Mouse (Mus musculus) stomach, embryonic 14.5 days (tissue): ENCODE results near the gene Rtn4r. TPM values are rescaled to one million over a fixed set of nuclear protein-coding genes. Genes with fewer than 3 reads are reported as not detected.
A peak's percentile ranks its signal among the peaks of the same experiment; 100 is the strongest.

ENCODE experiments used
- ATAC-seq: fragments of 200-750 bp; cut with Nextera tagmentation; 2 replicates; pipeline ENCODE4 v1.8.0; 2017; ENCODE audit warnings: low read depth, moderate TSS enrichment; ENCODE audit not compliant: insufficient number of reproducible peaks, insufficient read depth, low FRiP score
- H3K27ac ChIP-seq: fragments of 300-500 bp; sonication (generic); 2 replicates; pipeline ENCODE4 v1.5.1; 2014; ENCODE audit warnings: mild to moderate bottlenecking, low read length, moderate library complexity, mixed read lengths
- H3K27me3 ChIP-seq: fragments of 300-500 bp; sonication (generic); 2 replicates; pipeline ENCODE4 v1.6.1; 2014; ENCODE audit warnings: low read length, control low read depth, mixed read lengths; ENCODE audit not compliant: control insufficient read depth, insufficient read depth
- H3K36me3 ChIP-seq: fragments of 300-500 bp; sonication (generic); 2 replicates; pipeline ENCODE4 v1.6.1; 2014; ENCODE audit warnings: mild to moderate bottlenecking, control low read depth, low read length, moderate library complexity, mixed read lengths; ENCODE audit not compliant: control insufficient read depth, insufficient read depth
- H3K4me1 ChIP-seq: fragments of 300-500 bp; sonication (generic); 2 replicates; pipeline ENCODE4 v1.6.1; 2014; ENCODE audit warnings: low read length, control low read depth, mixed read lengths; ENCODE audit not compliant: control insufficient read depth, insufficient read depth
- H3K4me2 ChIP-seq: fragments of 300-500 bp; sonication (generic); replicated peaks from 2 replicates; pipeline ENCODE4 v1.6.1; 2014; ENCODE audit warnings: low read depth, low read length, control low read depth
- H3K4me3 ChIP-seq: fragments of 300-500 bp; sonication (generic); 2 replicates; pipeline ENCODE4 v1.5.1; 2014; ENCODE audit warnings: low read depth, low read length, control low read depth
- H3K9ac ChIP-seq: fragments of 300-500 bp; sonication (generic); replicated peaks from 2 replicates; pipeline ENCODE4 v1.6.1; 2014; ENCODE audit warnings: low read depth, mild to moderate bottlenecking, control low read depth, low read length, moderate library complexity, mixed read lengths
- H3K9me3 ChIP-seq: fragments of 300-500 bp; sonication (generic); 2 replicates; pipeline ENCODE4 v1.6.1; 2016; ENCODE audit warnings: low read depth, low read length, control low read depth; ENCODE audit not compliant: control insufficient read depth
- WGBS: fragments of 180-500 bp; shearing (Covaris S2); extraction: QIAGEN DNeasy Blood & Tissue Kit; methylation state at CpG from one replicate; pipeline ENCODE4 v1.1.7; 2014; 5-methylcytosine and 5-hydroxymethylcytosine counted together
- polyA plus RNA-seq: library from polyadenylated mRNA; unstranded; fragments of >200 nt; fragmentation: Nextera tagmentation; extraction: Ambion mirVana; gene quantifications from 2 replicates; pipeline ENCODE4 v1.2.1, GENCODE M21; 2014

Gene Rtn4r
- 2.1 and 3.6 TPM in 2 replicates for polyA plus RNA-seq

GRCm38 (mm10) chr16:18127241-18127861 lies at the start of gene Rtn4r:
Gene Rtn4r (plus strand): TSS chr16:18127642.
- peaks cover 10% of the 10 kb centered on the region; the same call in 1 of the 2 replicates for H3K27me3 ChIP-seq
- no peaks in the 10 kb centered on the region for H3K9me3 ChIP-seq
- H3K9ac ChIP-seq = peak within 1 kb of the TSS; percentile 40; the same call in 1 of the 2 replicates
- peak; percentile 70 for ATAC-seq
- H3K4me2 ChIP-seq = peak within 1 kb of the TSS; percentile 99
- no peaks in the 10 kb centered on the region for H3K36me3 ChIP-seq
- peak within 1 kb of the TSS; percentile 60 for H3K4me3 ChIP-seq
- no peak within 1 kb of the TSS for H3K27ac ChIP-seq
- WGBS = under 1% methylated on average over 64 of the region's 96 CpGs
- peaks cover 21% of the 10 kb centered on the region; the same call in 1 of the 2 replicates for H3K4me1 ChIP-seq

- H3K9me3 ChIP-seq = no peaks in the 10 kb centered on the region
- no peak for ATAC-seq
- no peak overlapping the region for H3K4me3 ChIP-seq
- H3K27ac ChIP-seq = no peak overlapping the region
- H3K36me3 ChIP-seq = no peaks in the 10 kb centered on the region
- H3K9ac ChIP-seq = no peak overlapping the region
- no peak overlapping the region for H3K4me2 ChIP-seq
- WGBS = 90% methylated on average over 5 of the region's 5 CpGs
- no peaks in the 10 kb centered on the region for H3K27me3 ChIP-seq
- no peaks in the 10 kb centered on the region for H3K4me1 ChIP-seq
These were observed 49.0 kb upstream of the Rtn4r start for GRCm38 (mm10) chr16:18078314-18079015.

GRCm38 (mm10) chr16:18079300-18079699 lies 48.1 kb upstream of the Rtn4r start:
- WGBS = 94% methylated on average over 2 of the region's 2 CpGs
- Histone ChIP-seq H3K27me3 (no peaks in the 10 kb centered on the region), H3K27ac (no peak overlapping the region), H3K4me1 (no peaks in the 10 kb centered on the region), H3K4me3 (no peak overlapping the region), H3K9ac (no peak overlapping the region), H3K36me3 (no peaks in the 10 kb centered on the region), H3K9me3 (no peaks in the 10 kb centered on the region), H3K4me2 (no peak overlapping the region)
- no peak for ATAC-seq

- no peaks in the 10 kb centered on the region for H3K4me1 ChIP-seq
- no peak overlapping the region for H3K4me2 ChIP-seq
- no peaks in the 10 kb centered on the region for H3K27me3 ChIP-seq
- H3K9me3 ChIP-seq = no peaks in the 10 kb centered on the region
- no peak overlapping the region for H3K27ac ChIP-seq
- H3K4me3 ChIP-seq = no peak overlapping the region
- H3K9ac ChIP-seq = no peak overlapping the region
- WGBS = 80% methylated on average over 7 of the region's 7 CpGs
- no peaks in the 10 kb centered on the region for H3K36me3 ChIP-seq
- ATAC-seq = no peak
These were observed 47.3 kb upstream of the Rtn4r start for GRCm38 (mm10) chr16:18080171-18080570.

- Histone ChIP-seq H3K9me3 (no peaks in the 10 kb centered on the region), H3K27ac (no peak overlapping the region), H3K4me2 (no peak overlapping the region), H3K27me3 (no peaks in the 10 kb centered on the region), H3K9ac (no peak overlapping the region), H3K36me3 (no peaks in the 10 kb centered on the region), H3K4me1 (no peaks in the 10 kb centered on the region), H3K4me3 (no peak overlapping the region)
- no peak for ATAC-seq
- WGBS = 78% methylated on average over 10 of the region's 10 CpGs
These were observed 46.2 kb upstream of the Rtn4r start for GRCm38 (mm10) chr16:18081149-18081827.

- 79% methylated on average over 1 of the region's 1 CpGs for WGBS
- Histone ChIP-seq H3K4me2 (no peak overlapping the region), H3K27ac (no peak overlapping the region), H3K4me3 (no peak overlapping the region), H3K27me3 (no peaks in the 10 kb centered on the region), H3K9ac (no peak overlapping the region), H3K4me1 (no peaks in the 10 kb centered on the region), H3K36me3 (no peaks in the 10 kb centered on the region), H3K9me3 (no peaks in the 10 kb centered on the region)
- no peak for ATAC-seq
These were observed 45.2 kb upstream of the Rtn4r start for GRCm38 (mm10) chr16:18082291-18082690.

GRCm38 (mm10) chr16:18083231-18083951 lies 44.1 kb upstream of the Rtn4r start:
- Histone ChIP-seq H3K27ac (no peak overlapping the region), H3K27me3 (no peaks in the 10 kb centered on the region), H3K9me3 (no peaks in the 10 kb centered on the region), H3K4me1 (peaks cover 5% of the 10 kb centered on the region), H3K36me3 (no peaks in the 10 kb centered on the region), H3K9ac (no peak overlapping the region), H3K4me3 (no peak overlapping the region), H3K4me2 (no peak overlapping the region)
- 87% methylated on average over 18 of the region's 18 CpGs for WGBS
- no peak for ATAC-seq

- ATAC-seq = no peak
- no peaks in the 10 kb centered on the region for H3K27me3 ChIP-seq
- H3K4me2 ChIP-seq = no peak overlapping the region
- H3K4me3 ChIP-seq = no peak overlapping the region
- peaks cover 5% of the 10 kb centered on the region for H3K4me1 ChIP-seq
- WGBS = 78% methylated on average over 7 of the region's 7 CpGs
- no peaks in the 10 kb centered on the region for H3K9me3 ChIP-seq
- H3K27ac ChIP-seq = no peak overlapping the region
- H3K9ac ChIP-seq = no peak overlapping the region
- no peaks in the 10 kb centered on the region for H3K36me3 ChIP-seq
These were observed 43.2 kb upstream of the Rtn4r start for GRCm38 (mm10) chr16:18084262-18084661.
